Mouse (Mus musculus) cerebellum, adult 2 months (tissue): ENCODE measurements around the gene Klrb1b.

ENCODE experiments used
- CTCF ChIP-seq: fragments of 200-500 bp; IDR thresholded peaks from 2 replicates; pipeline ENCODE4 v1.5.1; 2011; ENCODE audit warnings: low read depth, mild to moderate bottlenecking, control low read depth, low read length, moderate library complexity, borderline replicate concordance; ENCODE audit not compliant: insufficient read depth
- POLR2A ChIP-seq: fragments of 200-500 bp; IDR thresholded peaks from 2 replicates; pipeline ENCODE4 v1.6.1; 2011; ENCODE audit warnings: low read length, control low read depth, borderline replicate concordance; ENCODE audit not compliant: insufficient read depth

DNA sequence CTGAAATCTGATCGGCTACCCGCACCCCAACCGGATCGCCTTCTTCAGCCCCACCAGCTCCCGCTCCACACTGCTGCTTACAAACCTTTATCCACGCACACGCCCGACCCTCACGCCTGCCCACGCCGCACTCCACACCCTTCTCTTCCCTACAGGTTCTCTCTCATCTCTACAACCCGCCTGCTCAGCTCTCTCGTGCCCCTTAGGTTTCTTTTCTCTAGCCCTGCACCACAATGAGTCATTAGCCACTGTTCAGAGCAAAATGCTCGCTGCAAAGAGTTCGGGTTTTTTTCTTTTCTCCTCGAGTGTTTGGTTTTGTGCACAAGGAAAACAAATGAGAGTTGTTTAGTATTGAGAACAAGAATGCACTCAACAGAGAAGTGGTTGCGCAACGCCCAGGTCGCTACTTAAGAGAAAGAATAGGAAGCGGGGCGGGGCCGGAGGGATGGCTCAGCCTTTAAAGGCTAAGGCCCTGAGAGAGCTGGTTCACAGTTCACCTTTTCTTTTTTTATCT, 17.4 kb upstream of the Klrb1b start:
- no peak for TF ChIP-seq CTCF
- no peak for TF ChIP-seq POLR2A
